Mouse (Mus musculus) cerebellum, adult 8-10 months (tissue): ENCODE measurements at regions not wholly inside any gene's neighbourhood (a gene's known extent, or its start where the extent isn't known, plus 50 kb on each side); places are given as distances from the start of the nearest gene placed in this dataset.

ENCODE experiments used
- DNase-seq: peaks from one replicate; pipeline ENCODE4 v3.0.0; 2022

GRCm38 (mm10) chr15:94046186-94046585, 419.0 kb downstream of the Adamts20 start:
- DNase-seq, result no peak

DNA sequence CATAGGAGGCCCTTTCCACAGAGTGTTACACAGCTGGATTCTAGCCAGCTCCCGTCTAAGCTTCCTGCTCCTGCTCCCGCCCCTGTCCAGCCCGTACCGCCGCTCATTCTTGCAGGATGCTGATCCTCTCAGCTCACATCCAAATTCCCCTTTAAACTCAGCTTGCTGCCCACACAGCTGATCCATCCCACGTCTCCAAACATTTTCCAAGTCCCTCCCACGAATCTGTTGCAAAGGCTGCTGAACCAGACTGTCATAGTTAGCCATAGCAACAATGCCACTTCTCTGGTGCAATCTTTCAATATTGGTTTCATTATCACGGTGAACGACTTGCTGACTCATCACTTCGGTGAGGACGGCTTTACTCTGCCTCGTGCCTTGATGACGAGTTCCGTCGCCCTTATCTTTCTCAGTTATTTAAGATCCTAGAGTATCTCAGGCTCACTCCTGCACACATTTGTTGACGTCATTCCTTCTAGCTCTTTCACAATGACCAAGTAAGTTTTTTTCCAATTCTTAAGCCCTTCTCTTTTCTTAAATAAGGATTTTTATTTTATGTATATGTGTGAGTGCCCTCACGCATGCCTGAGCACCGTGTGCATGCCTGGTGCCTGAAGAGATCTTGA, 420.0 kb downstream of the Adamts20 start:
- no peak for DNase-seq

DNA sequence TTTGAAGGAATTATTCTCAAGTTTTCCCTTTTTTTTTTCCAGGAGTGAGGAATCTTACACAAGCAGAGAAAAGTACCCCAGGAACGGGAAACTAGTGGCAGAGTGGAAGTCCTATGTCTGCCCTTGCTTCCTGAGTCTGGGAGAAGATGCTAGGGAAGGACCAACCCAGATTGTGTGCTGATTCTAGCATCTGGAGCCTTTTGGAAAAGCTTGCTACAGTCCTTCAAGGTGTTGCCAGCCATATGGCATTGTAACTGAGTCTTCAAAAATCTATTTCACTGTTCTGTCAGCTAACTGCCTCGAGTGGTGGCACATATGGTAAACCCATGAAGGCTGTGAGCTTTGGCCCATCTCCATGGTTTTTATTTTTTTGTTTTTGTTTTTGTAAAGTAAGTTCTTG, 432.3 kb downstream of the Adamts20 start:
- no peak for DNase-seq

DNA sequence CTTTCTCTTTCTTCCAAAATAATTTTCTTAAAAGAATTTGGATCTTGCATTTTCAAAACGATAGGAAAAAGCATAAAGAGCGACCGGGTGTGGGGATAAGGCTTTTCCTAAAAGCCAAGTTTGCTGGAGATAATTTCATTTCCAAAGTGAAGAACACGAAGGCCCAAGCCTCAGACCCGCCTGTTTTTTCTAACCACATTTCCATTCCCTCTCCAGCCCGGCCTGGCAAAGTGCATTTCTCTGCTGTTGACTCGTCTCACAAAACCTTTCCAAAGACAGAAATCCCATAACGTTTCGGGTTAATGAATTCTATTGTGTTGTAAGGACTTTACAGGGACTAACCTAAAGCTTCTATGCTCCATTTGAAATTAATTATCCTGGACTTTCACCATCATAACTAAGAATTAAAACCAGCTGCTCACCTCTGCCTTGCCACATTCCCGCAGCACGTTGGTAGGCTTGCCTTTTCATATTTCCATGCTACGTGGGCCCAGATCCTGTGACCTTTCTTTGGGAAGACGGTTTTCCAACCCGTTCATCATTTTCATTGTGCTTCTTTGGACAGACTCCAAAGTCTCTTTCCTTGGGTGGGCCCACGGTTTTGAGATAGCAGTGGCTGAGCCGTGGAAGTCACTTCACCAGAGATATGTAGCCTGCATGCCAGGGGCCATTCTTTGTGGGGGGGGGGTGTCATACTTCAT, 430.5 kb upstream of the Prickle1 start:
- DNase-seq, result no peak

- DNase-seq, result no peak
These were observed 429.7 kb upstream of the Prickle1 start for GRCm38 (mm10) chr15:94025239-94025971.

DNA sequence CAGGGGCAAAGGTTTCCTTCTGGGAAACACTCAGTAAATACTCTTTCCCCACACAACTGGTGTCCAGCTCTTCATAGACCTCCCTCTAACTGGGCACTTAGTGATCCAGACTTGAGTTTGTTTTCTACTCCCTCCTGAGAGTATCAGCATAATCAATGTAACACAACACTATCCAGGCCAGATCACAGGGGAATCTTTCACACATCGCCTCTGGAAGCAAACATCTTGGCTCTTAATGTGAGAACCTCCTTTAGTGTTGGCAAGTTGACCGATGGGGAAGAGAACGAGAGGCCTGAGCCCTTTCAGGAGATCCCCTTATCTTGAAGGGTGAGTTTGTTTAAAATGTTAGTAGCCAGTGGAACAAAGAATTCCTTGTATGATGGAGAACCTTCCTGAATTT, 429.1 kb upstream of the Prickle1 start:
- DNase-seq, result no peak

DNA sequence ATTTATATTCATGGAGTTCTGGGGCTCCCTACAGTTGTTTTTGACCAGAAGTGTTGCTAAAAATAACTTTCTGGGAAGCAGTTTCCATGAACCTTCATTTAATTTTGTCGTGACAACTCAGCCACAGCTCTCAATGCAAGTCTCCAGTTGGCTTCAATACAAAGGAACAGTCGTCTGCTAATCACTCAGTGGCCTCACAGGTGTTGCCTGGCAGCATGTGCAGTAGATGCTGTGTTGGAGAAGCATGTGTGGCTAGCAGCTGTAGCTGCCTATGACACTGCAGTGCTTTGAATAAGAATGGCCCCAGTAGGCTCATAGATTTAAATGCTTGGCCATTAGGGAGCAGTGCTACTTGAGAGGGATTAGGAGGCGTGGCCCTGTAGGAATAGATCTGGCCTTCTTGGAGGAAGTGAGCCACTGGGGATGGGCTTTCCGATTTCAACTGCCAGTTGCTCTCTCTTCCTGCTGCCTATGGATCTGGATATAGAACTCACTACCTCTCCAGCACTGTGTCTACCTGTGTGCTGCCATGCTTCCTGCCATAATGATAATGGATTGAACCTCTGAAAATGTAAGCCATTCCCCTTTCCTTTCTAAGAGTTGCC, 428.5 kb upstream of the Prickle1 start:
- DNase-seq, result no peak

DNA sequence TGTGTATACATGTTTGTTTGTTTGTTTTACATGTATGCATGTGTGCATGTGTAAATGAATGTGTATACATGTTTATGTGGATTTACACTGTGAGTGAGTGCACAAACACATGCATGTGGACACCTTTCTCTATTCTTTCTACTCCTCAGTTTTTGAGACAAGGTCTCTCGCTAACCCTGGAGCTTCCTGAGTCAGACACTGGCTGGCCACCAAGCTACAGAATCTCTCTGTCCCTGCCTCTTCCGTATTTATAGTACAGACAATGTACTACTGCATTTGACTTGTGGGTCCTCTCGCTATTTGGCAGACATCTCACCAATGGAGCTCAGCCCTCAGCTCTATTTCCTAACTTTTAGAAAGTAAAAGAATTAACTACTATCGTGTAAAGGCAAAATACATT, 427.8 kb upstream of the Prickle1 start:
- DNase-seq, result no peak

- DNase-seq, result no peak
These were observed 422.1 kb upstream of the Prickle1 start for GRCm38 (mm10) chr15:94017814-94018213.

GRCm38 (mm10) chr15:94011499-94011898, 415.8 kb upstream of the Prickle1 start:
- DNase-seq, result no peak

GRCm38 (mm10) chr15:94006082-94006481, 410.4 kb upstream of the Prickle1 start:
- no peak for DNase-seq

GRCm38 (mm10) chr15:94004911-94005310, 409.2 kb upstream of the Prickle1 start:
- no peak for DNase-seq

DNA sequence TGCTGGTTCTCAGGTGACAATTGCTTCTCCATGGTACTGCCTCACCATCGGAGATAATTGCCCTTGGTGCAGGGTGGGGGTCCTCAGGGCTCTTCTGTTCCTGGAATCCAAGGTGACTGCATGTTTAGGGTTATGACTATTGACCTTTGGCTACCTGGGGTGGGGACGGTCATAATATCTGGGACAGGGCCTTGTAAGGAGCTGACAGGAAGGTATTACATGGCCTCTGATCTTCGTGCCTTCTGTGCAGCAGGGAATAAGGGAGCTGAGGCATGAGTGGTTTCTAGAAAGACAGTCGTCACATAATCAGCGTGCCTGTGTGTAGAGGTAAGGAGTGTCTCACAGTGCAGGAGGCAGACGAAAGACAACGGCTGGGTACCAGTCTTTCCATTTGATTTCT, 407.5 kb upstream of the Prickle1 start:
- no peak for DNase-seq

GRCm38 (mm10) chr15:93994542-93994941, 398.9 kb upstream of the Prickle1 start:
- no peak for DNase-seq

- DNase-seq, result no peak
These were observed 394.4 kb upstream of the Prickle1 start for GRCm38 (mm10) chr15:93990139-93990538.

DNA sequence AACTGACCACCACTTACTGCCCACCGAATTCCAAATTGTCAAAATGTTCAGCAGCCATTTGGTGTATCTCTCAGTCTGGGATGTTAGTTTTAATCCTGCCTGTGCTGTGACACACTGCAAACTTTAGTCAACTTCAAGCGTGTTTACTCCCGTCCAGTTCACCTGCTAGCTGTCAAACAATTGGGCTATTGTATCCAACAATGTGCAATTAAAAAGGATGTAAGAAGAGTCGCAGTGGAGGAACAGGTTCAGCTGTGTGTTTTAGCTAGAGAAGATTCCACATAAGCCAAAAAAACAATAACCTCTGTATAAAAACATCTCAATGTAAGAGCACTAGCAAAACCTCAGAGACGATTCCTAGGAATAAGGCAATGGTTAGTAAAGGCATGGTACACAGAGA, 392.7 kb upstream of the Prickle1 start:
- no peak for DNase-seq

DNA sequence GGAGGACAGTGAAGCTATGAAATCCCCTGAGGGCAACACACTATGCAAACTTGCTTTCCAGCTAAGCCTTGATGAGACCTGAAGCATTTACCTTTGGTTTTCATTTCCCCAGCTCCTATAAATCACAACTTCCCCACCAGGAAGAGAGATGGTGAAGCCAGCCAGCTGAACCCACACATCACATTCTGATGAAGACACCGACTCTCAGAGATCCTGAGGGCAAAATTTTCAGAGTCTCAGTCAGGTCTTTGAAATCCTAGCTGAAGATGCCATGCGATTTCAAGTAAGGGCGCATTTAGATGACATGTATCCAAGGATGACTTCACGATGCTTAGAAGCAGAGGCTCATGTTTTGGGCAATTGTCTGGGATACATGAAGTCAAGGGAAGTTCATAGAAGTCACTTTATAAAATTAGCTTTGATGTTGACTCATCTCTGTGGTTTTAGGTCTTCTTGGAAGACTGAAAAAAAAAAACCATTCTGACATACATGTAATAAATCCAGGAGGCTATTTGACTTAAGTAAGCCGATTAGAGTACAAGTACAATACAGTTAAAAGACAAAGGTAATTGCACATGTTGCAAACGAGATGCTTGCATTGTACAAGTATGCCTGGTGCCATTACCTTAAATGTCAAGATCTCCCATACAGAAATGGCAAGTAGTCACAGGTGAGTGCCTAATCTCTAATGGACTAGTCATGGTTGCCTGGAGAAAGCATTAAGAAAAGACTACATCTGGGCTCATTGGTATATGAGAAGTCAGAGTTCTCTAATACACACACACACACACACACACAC, 391.1 kb upstream of the Prickle1 start:
- DNase-seq, result no peak

DNA sequence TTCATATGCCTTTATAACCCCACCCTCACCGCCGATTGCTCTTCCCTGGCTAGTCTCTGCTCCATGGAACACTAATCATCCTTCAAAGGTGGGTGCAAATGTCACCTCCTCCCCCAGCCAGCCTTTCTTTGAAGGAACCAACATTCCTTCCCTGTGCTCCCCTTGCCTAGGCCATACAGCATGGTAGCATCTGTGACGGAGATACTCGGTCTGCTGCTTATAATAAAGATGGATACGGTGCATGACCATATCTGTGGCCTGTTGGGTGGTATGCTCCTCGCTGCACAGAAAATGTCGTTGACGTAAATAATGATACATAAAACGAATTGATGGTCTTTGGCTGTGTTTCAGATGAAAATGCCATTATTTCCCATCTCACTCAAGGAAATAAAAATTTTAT, 386.4 kb upstream of the Prickle1 start:
- DNase-seq, result no peak

DNA sequence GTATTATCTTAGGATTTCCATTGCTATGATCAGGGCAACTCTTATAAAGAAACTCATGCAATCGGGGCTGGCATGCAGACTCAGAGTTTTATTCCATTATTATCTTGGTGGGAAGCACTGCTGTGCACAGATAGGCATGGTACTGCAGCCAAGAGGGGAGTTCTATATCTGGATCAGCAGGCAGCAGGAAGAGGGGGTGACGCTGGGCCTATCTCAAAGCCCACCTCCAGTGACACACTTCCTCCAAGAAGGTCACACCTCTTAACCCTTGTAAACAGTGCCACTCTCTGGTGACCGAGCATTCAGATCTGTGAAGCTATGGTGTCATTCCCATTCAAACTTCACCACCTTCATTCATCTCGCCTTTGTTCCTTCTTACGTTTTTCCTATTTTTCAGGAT, 381.8 kb upstream of the Prickle1 start:
- DNase-seq, result no peak

- no peak for DNase-seq
These were observed 379.0 kb upstream of the Prickle1 start for GRCm38 (mm10) chr15:93974727-93975126.

GRCm38 (mm10) chr15:93972979-93973378, 377.3 kb upstream of the Prickle1 start:
- no peak for DNase-seq

- DNase-seq, result no peak
These were observed 366.3 kb upstream of the Prickle1 start for GRCm38 (mm10) chr15:93961950-93962349.

GRCm38 (mm10) chr15:93959931-93960330, 364.2 kb upstream of the Prickle1 start:
- DNase-seq, result no peak
